Mouse (Mus musculus) myocyte (in vitro differentiated cells): ENCODE results near the gene Gmeb1.

ENCODE experiments used
- CEBPB ChIP-seq: IDR thresholded peaks from 2 replicates; pipeline ENCODE4 v1.6.1; 2011; ENCODE audit warnings: mild to moderate bottlenecking, moderate library complexity; ENCODE audit not compliant: poor library complexity, insufficient read depth, severe bottlenecking
- E2F4 ChIP-seq: IDR thresholded peaks from one replicate; pipeline ENCODE4 v1.6.1; 2011; ENCODE audit warnings: mild to moderate bottlenecking, control low read depth, moderate library complexity; ENCODE audit not compliant: insufficient read depth
- MAX ChIP-seq: IDR thresholded peaks from one replicate; pipeline ENCODE4 v1.6.1; 2011; ENCODE audit warnings: low read depth, mild to moderate bottlenecking, control low read depth
- MYOD1 ChIP-seq, 3 experiments: IDR thresholded peaks; one replicate each; pipeline ENCODE4 v1.6.1; 2011; ENCODE audit warnings: control low read depth in 2 of 3, low read depth in 2 of 3, mild to moderate bottlenecking in 2 of 3, moderate library complexity in 1 of 3; ENCODE audit not compliant: insufficient read length in 2 of 3, control insufficient read depth in 1 of 3
- MYOG ChIP-seq, 3 experiments: IDR thresholded peaks; one replicate each; pipeline ENCODE4 v1.6.1; 2011; ENCODE audit warnings: control low read depth in 2 of 3, low read depth in 2 of 3, mild to moderate bottlenecking in 2 of 3; ENCODE audit not compliant: insufficient read length in 2 of 3, control insufficient read depth in 1 of 3, insufficient read depth in 1 of 3
- POLR2A ChIP-seq: IDR thresholded peaks from one replicate; pipeline ENCODE4 v1.6.1; 2011; ENCODE audit warnings: low read depth, mild to moderate bottlenecking, control low read depth, moderate library complexity; ENCODE audit not compliant: insufficient read length
- POLR2AphosphoS2 ChIP-seq: IDR thresholded peaks from one replicate; pipeline ENCODE4 v1.6.1; 2011; ENCODE audit warnings: low read depth, control low read depth; ENCODE audit not compliant: insufficient read length
- REST ChIP-seq: IDR thresholded peaks from one replicate; pipeline ENCODE4 v1.6.1; 2011; ENCODE audit warnings: mild to moderate bottlenecking, control low read depth, moderate library complexity; ENCODE audit not compliant: insufficient read depth, insufficient read length
- SRF ChIP-seq: IDR thresholded peaks from one replicate; pipeline ENCODE4 v1.6.1; 2011; ENCODE audit warnings: low read depth; ENCODE audit not compliant: control insufficient read depth, insufficient read length
- TCF12 ChIP-seq: IDR thresholded peaks from one replicate; pipeline ENCODE4 v1.6.1; 2011; ENCODE audit warnings: mild to moderate bottlenecking, control low read depth; ENCODE audit not compliant: poor library complexity, insufficient read depth, severe bottlenecking
- TCF3 ChIP-seq: IDR thresholded peaks from one replicate; pipeline ENCODE4 v1.6.1; 2011; ENCODE audit warnings: low read depth, control low read depth; ENCODE audit not compliant: insufficient read length
- USF1 ChIP-seq: IDR thresholded peaks from one replicate; pipeline ENCODE4 v1.6.1; 2011; ENCODE audit warnings: low read depth, mild to moderate bottlenecking, control low read depth, moderate library complexity

DNA sequence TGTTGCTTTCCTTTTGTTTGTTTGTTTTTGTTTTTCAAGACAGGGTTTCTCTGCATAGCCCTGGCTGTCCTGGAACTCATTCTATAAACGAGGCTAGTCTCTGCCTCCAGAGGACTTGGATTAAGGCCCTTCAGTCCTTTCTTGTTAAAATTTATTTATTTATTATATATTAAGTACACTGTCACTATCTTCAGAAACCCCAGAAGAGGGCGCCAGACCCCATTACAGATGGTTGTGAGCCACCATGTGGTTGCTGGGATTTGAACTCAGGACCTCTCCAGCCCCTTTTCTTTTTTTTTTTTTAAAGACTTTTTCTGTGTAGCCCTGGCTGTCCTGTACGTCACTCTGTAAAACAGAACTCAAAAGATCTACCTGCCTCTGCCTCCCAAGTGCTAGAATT, 6.4 kb downstream of the Gmeb1 start:
- TF ChIP-seq POLR2AphosphoS2 (no peak), USF1 (no peak), POLR2A (no peak), MYOD1 (IDR thresholded peaks at IDR 0.05; ENCODE audit: control insufficient read depth in 1 of 3, insufficient read length in 2 of 3, low read depth in 2 of 3) (no peak), TCF12 (no peak), CEBPB (no peak), MYOG (IDR thresholded peaks at IDR 0.05; ENCODE audit: control insufficient read depth in 1 of 3, insufficient read depth in 1 of 3, insufficient read length in 2 of 3, low read depth in 2 of 3) (no peak), E2F4 (no peak), TCF3 (no peak), MAX (no peak), SRF (no peak), REST (no peak)
